Mouse (Mus musculus): ENCODE measurements around the gene Col4a2.

Col4a2 gene

GRCm38 (mm10) chr8:11312349-11313175 lies at the start of gene Col4a2, which contains the start of gene Col4a1:
Gene Col4a2 (plus strand): TSS chr8:11312805.
Gene Col4a1 (minus strand): TSS chr8:11312826.
- peak; percentile 98 for DNase-seq

- DNase-seq = no peak
These were observed 48.8 kb upstream of the Col4a2 start for GRCm38 (mm10) chr8:11263848-11264247.

DNA sequence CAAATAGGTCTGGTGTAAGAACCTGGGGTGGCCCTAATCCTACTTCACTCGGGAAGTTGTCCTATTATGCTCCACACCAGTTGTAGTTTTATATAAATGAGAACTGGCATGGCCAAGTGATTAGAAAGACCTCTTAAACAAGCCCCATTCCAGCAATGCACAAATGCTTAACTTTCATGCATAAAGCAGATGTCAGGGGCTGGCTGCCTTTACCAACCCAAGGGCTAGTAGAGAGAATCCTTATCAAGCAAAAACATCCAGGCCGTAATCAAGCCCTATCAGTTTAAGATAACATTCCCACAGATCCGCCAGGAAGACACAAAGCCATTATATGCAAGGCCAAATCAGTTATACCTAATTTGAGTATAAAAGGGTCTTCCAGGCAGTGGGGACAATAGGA lies 46.6 kb upstream of the Col4a2 start:
- peak; percentile 95 for DNase-seq

- no peak for DNase-seq
These were observed 46.1 kb upstream of the Col4a2 start for GRCm38 (mm10) chr8:11266471-11266870.

DNA sequence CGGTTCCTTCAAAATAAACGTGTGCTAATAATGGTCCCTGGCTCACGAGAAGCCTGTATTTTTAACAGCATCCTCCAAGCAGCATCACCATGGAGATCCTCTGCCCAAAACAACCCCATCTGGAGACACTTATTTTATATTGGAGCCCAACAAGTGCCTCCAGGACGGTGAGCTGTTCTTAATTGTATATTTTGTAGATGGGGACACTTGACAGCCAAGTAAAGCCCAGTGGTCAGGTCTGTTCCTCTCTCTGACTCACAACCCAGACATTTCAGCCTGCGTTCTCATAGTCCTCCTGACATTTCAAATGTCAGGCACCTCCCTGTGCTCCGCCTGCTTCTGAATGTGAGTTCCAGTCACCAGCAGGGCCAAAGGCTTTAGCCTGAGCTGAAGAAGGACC lies 43.9 kb upstream of the Col4a2 start:
- DNase-seq = no peak

DNA sequence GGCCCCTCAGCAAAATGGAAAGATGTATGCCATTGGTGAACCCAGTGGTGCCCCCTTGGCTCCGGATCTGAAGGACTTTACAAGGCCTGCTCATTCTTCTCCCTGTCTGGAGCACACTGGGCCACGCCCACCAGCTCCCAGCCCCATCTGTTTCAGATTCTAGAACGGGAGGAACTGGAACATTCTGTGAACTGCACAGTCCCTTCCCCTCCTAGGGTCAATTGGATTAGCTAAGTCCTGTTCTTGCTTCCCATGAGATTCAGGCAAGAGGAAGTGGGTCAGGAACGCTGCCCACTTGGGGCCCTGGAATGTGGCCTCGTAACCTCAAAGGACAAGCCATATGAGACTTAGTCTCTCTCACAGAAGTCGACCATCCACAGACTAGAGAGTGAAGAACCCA lies 41.8 kb upstream of the Col4a2 start:
- peak; percentile 98 for DNase-seq

DNA sequence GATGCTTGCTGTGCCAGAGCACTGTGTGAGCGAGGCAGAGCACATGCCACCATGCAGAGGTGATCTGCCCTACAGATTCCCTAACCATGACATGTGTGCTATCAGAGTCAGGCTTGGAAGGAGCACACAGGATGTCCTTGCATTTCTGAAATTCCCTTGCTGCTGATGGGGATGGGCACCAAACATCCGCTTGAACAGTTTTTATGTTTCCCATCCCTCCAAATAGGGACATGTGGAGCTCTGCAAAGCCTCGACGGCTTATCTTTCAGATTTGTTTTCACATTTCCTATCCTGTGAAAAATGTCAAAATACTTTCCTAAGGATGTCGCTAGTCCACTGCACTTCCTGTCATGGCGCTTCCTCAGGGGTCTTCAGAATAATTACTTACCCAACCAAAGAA lies 40.4 kb upstream of the Col4a2 start:
- DNase-seq = peak; percentile 90

- peak; percentile 99 for DNase-seq
These were observed 39.0 kb upstream of the Col4a2 start for GRCm38 (mm10) chr8:11273506-11274158.

DNA sequence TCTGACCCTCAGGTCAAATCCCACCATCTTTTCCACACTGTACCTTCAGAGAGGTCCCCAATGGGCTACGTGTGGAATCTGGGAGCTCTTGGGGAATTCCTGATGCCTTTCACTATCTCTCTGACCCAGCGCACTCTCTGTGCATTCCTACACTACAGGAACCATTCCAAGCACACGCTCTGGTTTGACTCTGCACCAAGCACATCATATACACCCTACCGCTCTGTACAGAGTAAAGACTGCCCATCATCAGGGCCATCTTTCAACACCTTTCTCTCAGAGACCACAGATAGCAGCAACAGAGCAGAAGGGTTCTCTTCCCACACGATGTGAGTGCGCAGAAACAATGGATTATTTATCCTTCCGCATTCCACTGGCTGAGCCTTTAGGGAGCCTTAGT lies 38.2 kb upstream of the Col4a2 start:
- DNase-seq = no peak

DNA sequence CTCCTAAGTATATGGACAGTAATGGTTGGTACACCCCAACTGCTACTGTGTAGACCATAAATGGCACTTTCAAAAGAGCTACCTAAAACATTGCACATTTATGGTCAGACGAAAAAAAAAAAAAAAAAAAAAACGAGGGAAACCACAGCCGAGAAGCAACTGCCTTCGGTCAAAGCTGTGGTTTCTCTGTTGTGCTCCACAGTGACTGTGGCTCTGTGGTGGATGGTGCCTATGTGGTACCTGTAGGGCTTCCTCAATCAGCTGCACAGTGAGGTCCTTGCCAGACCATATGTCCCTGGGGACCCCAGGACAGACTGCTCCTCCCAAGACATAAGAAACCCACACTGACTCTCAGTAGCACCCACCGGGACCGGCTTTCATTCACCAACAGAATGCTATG lies 36.3 kb upstream of the Col4a2 start:
- peak; percentile 90 for DNase-seq

GRCm38 (mm10) chr8:11277602-11278051 lies 35.0 kb upstream of the Col4a2 start:
- DNase-seq = peak; percentile 98

DNA sequence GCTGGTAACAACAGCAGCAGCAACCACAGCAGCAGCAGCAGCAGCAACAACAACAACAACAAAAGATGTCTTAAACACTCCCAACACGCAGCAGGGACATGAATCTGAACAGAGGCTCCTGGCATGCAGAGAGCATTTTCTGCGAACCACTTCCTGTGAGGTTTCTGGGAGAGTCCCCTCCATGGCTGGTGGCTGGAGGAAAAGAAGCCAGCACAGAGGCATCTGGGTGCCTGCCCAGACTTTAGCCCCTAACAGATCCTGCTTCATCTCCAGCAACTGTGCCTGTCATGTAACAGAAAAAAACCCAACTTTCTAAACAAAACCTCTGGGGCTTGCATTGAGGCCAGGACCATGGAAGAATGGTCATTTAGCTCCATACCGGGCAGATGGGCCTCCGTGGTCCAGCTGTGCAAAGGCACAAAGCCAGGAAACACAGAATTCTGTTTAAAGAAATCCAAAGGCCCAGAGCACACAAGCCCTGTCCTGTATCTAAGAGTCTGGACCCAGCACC lies 34.4 kb upstream of the Col4a2 start:
- peak; percentile 99 for DNase-seq

GRCm38 (mm10) chr8:11279296-11279826 lies 33.2 kb upstream of the Col4a2 start:
- peak; percentile 97 for DNase-seq

- DNase-seq = peak; percentile 91
These were observed 31.8 kb upstream of the Col4a2 start for GRCm38 (mm10) chr8:11280721-11281268.

DNA sequence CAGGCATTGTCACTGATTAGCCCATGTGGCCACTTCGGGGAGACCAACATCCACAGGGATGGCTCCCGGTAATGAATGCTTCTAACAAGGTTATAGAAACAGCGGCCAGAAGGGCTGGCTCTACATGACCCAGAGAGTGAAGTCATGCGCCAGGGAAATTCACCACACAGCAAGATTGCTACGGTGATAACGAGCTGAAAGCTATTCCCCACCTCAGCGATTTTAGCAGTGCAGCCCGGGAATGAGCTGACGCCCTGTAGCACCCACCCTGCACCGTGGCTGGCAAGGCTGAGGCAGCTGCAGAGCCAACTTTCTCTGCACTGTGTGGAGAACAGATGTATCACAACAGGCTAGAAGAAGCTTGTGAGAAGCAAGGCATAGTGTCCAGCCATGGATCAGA lies 30.5 kb upstream of the Col4a2 start:
- no peak for DNase-seq

GRCm38 (mm10) chr8:11282696-11283095 lies 29.9 kb upstream of the Col4a2 start:
- DNase-seq = no peak

GRCm38 (mm10) chr8:11283217-11283616 lies 29.4 kb upstream of the Col4a2 start:
- DNase-seq = peak; percentile 97

DNA sequence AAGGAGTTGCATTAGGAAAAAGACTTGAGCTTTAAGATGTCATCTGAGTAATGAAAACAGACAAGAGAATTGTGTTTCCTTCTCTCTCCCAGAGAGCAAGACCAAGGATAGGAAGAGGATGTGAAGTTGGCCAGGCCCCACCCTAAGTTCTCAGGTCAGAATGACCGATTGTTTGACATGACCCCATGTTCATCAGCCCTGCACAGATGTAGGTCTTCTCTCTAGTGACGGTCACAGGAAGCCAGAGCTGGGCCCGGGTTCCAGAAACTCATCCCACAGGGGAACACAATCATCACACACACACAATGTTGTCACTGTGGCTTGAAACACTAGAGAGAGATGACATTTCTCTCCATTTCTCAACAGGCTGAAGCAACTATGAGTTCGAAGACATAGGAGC lies 27.2 kb upstream of the Col4a2 start:
- peak; percentile 95 for DNase-seq

GRCm38 (mm10) chr8:11287139-11287538 lies 25.5 kb upstream of the Col4a2 start:
- DNase-seq = no peak

- DNase-seq = peak; percentile 94
These were observed 24.3 kb upstream of the Col4a2 start for GRCm38 (mm10) chr8:11288286-11288685.

- DNase-seq = no peak
These were observed 22.1 kb upstream of the Col4a2 start for GRCm38 (mm10) chr8:11290533-11290932.

DNA sequence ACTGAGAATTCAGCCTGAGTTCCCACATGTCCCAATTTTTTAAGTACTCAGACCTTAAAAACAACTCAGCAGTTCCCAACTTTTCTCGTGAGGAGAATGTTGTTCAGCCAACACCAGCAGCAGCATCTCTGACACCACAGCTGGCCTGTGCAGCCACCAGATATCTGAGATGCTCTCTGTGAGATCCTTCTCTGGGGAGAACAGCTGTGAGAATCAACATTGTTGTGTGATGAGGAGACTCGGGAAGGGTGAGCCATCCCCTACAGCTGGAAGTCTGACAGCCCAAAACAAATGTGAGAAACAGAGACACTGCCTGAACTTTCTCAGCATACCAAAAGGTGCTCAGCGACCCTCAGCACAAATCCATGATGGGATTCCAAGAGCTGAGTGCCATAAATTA lies 20.0 kb upstream of the Col4a2 start:
- peak; percentile 97 for DNase-seq

DNA sequence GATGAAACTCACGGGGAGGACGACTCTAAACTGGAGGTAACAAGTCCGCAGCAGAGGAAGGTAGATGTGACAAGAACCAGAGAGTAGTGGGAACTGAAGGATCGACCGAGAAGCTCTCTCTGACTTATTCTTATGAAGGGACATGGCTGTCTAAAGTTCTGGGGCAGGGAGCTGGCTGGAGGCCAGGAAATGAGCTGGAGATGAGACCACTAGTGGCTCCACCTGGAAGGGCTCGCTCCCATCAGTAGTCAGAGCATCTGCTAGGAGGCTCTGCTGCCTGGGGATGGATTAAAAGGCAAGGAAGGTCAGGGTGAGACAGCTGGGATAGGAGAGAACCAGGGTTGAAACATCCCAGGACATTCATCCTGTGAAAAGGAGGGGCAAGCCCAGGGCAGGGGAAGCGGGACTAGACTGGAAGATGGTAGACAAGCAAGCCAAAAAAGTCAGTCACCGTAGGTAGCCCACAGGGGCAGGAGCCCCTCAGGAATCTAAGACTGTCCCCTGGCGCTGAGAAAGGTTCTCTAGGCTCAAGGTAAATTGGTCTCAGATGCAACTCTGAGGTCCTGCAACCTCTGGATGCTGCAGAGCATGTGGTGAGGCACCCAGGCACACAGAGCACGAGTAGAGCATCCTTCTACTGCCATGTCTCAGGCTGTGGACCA lies 16.2 kb upstream of the Col4a2 start:
- DNase-seq = peak; percentile 91

Data from heart, adult 11 months (tissue).